Mouse (Mus musculus) kidney, postnatal 36 days (tissue): ENCODE data around the gene Tlcd2.
"Not testable (repeated sequence)": the region's sequence is repeated elsewhere in the genome, so short reads cannot be mapped to it uniquely, and the experiment has no call there.

ENCODE experiments used
- DNase-seq, 2 experiments: peaks; one replicate each; pipeline ENCODE4 v3.0.0; 2021 to 2022; ENCODE audit warnings: mixed read lengths in 2 of 2

Gene Tlcd2

DNA sequence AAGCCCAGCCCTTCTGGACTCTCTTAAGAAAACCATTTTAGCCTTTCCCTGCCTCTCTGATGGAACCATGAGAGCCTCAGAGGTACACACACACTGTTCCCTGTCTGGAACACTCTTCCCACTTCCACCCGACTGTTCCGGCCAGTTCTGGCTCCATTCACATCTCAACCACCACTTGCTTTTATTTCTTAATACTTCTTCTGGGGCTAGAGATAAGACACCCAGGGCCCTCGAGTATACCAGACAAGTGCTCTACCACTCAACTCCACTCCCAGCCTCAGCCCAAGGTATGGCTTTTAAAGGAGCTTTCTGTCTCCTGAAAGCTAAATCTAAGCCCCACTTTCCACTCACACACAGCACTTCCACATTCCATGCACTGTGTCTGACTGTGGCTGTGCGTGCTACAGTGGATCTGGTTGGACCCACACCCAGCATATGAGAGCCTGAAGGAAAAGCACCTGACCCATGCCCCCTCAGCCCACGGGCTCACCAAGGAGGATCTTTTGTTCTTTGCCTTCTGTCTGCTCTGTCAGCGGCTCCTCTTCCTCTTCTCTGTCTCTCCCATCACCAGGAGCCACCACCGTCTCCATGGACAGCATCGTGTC is 11.1 kb upstream of the Tlcd2 start:
- peak in 1 of 2 experiments; percentile 51 for DNase-seq

DNA sequence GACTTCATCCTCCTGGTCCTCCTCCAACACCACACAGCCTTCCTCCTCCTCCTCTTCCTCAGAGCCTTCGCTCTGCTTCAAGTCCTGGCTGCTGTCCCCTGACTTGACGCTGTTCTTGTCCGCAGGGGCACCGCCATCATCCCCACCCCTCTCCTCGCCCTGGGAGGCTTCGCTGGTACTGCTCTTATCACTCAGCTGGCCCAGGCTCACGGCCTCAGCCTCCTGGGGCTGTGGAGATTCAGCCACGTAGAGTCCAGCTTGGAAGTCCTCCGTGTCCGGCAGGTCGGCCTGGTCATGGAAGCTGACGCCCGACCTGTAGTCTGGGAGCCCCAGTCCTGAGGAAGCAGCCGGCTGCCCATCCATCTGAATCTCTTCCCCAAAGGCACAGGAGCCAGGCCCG is 10.6 kb upstream of the Tlcd2 start:
- no peak for DNase-seq

DNA sequence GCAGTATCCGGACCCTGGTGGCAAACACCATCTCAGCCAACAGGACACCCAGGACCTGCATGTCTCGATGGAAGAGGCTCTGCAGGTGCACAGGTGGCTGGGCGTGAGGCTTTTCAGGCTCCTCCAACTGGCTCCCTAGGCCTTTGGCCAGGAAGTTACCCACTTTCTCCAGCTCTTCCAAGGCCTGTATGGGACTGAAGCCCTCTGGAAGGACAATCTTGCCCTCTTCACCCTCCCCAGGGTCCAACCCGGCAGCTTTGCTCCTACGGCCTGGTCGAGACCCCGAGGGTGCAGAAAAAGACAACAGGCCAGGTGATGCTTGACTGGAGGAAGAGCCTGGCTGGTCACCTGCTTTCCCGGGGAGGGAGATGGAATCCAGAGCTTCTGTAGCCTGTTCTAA is 9.4 kb upstream of the Tlcd2 start:
- no peak for DNase-seq

DNA sequence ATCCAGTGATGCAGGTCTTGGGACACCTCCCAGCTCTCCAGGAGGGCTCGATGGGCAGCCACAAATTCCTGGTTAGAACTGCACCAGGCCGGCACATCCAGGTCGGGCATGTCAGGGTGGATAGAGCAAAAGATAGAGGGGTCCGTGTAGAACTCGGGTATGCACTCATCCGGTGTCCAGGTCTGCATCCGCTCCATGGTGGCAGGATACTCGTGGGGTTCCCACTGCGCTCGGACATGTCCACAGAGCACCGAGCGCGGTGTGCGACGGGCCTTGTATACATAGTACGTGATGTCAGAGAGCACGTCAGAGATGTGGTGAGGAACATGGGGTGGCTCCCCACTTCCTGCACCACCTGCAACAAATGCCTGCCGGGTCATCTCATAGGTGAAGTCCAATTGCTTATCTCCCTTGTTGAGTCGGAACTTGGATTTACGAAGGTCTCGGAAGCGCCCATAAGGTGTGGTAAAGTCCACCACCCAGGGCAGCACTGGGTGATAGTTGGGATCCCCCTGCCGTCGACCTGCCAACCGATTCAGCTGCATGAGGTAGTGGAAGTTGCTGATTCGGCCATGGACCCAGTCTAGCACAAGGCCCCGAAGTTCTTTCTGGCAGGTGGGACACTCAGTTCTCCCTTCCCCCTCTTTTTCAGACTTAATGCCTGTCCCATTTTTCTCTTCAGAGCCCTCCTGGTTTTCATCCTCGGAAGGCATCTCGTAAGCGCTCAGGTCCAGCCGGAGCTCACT is 8.5 kb upstream of the Tlcd2 start:
- DNase-seq, result no peak

GRCm38 (mm10) chr11:75453991-75454930 is 7.3 kb upstream of the Tlcd2 start, which contains the start of gene Wdr81:
Gene Wdr81, minus strand, starts transcription at chr11:75454717.
- DNase-seq, result peak; percentile 94 to 95

- peak; percentile 39 to 71 for DNase-seq
Measured at GRCm38 (mm10) chr11:75455041-75455736, 6.3 kb upstream of the Tlcd2 start.

DNA sequence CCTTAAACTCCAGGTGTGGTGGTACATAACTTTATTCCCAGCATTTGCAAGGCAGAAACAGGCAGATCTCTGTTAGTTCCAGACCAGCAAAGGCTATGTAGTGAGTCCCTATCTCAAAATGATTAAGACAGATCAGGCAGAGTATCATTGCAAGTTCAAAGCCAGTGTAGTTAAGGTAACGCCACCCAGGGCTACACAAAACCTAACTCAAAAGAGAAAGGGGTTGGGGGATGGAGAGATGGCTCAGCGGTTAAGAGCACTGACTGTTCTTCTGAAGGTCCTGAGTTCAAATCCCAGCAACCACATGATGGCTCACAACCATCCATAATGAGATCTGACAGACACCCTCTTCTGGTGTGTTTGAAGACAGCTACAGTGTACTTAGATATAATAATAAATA is 5.5 kb upstream of the Tlcd2 start:
- DNase-seq, result not testable (repeated sequence)

DNA sequence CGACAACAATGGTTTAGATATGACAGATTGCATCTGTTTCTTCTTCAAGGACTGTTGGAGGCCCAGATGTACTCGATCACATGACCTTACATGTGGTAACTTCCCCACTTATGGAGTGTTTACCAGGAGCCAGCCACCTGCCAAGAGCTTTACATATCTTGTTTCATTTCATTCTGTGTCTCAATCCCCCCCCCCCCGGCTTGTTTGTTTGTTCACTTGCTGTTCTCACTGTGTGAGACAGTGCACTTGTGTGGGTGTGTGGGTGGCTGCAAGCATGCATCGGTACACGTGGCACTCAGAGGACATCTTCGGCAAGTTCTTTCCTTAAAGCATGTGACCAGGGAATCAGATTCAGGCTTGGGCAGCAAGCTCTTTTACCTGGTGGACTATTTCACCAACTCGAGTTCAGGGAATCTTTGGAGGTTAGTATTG is 5.1 kb upstream of the Tlcd2 start:
- DNase-seq, result no peak

- peak; percentile 55 to 73 for DNase-seq
Measured at GRCm38 (mm10) chr11:75458169-75458568, 3.3 kb upstream of the Tlcd2 start.

DNA sequence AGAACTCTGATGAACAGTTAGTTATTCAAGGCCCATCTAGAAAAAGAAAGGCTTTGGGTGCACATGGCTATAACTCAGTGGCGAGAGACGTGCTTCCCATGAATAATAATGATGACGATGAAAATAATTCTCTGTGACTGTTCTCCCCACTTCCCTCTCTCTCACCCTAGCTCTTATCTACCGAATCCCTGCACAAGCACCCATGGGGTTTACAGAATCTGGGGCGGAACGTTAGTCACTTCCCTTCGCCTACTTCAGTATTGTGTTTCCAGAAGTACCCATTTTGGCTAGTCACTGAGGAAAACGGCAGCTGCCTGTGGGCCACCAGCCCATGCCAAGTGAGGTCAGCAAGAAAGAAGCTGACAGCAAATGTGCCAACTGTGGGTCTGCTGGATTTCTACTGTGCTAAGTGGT is 2.9 kb upstream of the Tlcd2 start:
- no peak for DNase-seq

DNA sequence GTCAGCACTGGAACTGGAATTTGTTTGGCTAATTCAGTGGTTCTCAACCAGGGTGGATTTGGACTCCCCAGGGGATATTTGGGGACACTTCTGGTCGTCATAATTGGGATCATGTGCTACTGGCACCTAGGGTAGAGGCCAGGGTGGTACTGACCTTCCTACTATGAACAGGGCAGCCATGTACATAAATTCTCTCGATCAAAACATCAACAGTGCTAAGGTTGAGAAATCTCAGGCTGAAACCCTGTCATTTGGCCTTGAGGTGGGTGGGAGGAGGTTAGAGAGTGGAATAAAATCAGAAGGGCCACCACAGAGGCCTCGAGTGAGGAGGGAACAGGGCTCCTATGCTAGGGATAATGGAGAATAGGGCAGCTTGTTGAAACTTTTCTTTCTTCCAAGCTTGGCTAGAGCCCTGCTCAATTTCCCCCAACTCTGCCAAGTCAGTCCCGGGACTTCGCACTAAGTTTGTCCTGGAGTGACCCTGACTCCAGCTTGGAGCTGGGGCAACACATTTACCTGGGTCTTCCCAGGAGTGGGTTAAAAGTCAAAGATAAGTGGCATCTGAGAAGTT is 2.3 kb upstream of the Tlcd2 start:
- peak; percentile 61 to 70 for DNase-seq

GRCm38 (mm10) chr11:75459751-75460102 is 1.8 kb upstream of the Tlcd2 start:
- DNase-seq, result no peak

- peak; percentile 95 to 97 for DNase-seq
Measured at GRCm38 (mm10) chr11:75460103-75460843, 1.2 kb upstream of the Tlcd2 start.

DNA sequence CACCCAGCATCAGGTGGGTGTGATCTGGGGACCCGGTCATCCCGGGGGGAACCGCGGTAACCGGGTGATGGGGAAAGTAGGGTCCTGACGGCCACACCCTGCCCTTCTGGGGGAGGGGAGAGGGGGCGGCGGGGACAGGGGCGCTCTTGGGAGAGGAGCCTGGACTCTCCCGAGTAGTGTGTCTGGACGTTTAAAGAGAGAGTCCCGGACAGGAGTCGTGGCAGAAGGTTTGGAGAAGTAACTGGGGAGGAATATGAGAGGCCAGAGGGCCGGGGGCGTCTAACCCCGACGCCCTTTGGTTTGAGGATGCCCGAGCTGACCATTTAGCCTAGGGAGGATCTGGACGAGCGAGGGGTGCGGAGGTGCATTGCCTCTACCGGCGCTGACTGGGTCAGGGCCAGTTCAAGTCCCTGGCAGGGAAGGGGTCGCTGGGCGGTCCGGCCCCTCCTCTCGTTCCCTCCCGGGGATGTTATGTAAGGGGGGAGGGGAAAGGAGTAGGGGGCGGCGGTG is 283 bp downstream of the Tlcd2 start:
- DNase-seq, result no peak

- peak; percentile 93 to 97 for DNase-seq
Measured at GRCm38 (mm10) chr11:75462253-75462783, 803 bp downstream of the Tlcd2 start.

DNA sequence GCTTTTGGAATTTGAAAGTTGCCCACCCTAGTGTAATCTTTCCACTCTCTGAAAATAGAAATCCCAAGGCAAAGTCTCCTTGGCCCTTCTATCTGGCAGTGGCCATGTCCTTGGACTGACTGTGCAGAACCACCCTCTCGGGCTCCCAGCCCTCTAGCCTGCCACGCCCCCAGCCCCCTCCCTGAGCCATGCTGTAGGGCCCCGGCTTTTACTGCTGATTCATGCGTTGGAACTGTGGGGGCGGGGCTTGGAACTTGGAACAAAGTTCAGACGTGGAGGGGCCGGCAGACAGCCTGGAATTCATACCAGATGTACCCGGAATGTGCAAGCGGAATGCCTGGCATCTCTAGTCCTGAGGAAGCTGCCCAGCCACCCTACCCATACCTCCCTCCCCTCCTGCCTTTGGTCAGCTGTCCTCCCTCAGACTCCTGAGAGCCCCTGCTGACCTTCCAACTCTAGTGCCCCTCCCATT is 1.4 kb downstream of the Tlcd2 start:
- peak; percentile 98 for DNase-seq

GRCm38 (mm10) chr11:75463624-75464023 is 2.1 kb downstream of the Tlcd2 start:
- peak in 1 of 2 experiments; percentile 15 for DNase-seq

- no peak for DNase-seq
Measured at GRCm38 (mm10) chr11:75464417-75464816, 2.9 kb downstream of the Tlcd2 start.

DNA sequence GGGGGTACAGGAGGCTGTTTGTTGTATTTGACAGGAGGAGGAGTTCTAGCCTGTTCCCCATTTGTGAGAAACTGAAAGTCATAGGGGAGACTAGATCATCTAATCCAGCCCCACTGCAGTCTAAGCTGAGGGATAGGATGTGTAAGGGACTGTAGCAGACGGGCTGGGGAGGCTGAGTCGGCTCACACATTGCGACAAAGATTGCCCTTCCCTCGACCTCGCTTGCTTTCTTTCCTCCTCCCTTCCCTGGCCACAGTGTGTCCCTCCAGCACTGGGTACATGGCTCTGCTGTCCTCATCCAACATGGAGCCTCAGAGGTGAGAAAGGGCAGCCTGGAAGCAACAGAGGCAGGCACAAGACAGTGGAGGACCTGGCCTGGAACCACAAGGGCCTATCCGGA is 3.5 kb downstream of the Tlcd2 start:
- no peak for DNase-seq

DNA sequence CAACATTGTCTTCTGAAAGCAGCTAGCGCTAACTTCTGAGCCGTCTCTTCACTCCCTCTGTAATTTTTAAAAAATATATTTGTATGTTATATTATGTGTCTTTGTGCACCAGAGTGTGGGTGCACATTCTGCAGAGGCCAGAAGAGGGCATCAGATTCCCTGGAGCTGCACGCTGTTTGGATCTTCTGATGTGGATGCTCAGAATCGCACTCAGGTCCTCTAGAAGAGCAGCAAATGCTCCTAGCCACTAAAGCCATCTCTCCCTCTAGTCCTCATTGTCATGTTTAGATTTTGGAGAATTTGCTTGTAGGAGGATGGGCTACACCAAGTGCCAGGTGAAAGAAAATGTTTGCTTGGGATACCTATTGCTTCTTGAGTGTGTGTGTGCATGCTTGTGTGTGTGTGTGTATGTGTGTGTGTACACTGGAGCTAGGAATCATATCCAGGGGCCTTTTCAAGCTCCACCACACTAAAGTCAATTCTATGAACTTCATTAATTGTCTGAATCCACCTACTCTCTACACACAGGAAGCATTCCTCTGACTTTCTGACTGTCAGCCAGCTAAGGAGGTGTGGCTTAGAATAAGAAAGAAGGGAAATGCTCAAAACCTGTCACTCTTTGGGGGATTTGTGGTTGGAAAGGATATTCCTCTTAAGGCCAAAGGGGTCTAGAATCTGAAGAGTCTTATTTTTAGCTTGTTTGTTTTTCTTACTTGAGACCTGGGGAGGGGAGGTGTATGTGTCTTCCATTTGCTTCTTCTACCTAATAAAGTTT is 5.4 kb downstream of the Tlcd2 start:
- DNase-seq, result peak in 1 of 2 experiments; percentile 35
